Mouse (Mus musculus) neural tube, embryonic 10.5 days (tissue): ENCODE measurements at regions not wholly inside any gene's neighbourhood (a gene's known extent, or its start where the extent isn't known, plus 50 kb on each side); places are given as distances from the start of the nearest gene placed in this dataset.

Experiments
- DNase-seq: peaks from one replicate; pipeline ENCODE4 v3.0.0-alpha.2; 2017; ENCODE audit warnings: low spot score; ENCODE audit errors: extremely low spot score

DNA sequence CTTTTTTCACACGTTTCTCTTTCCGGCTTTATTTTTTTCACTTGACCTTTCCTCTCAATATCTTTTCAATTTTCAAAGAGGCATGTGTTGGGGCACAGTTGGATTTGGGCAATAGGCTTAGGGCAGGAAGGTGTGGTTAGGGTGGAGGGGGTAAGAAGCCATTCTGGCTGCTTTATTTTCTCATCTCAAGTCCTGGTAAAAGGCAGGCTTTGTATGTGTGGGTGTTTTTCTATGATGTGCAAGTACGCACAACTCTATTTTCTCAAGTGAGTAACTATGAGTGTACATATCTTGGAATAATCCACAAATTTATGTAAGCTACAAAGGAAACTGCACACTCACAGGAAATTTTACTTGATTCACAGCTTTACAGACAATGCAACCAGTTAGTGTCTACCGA lies 121.5 kb upstream of the Ifne start:
- no peak for DNase-seq

DNA sequence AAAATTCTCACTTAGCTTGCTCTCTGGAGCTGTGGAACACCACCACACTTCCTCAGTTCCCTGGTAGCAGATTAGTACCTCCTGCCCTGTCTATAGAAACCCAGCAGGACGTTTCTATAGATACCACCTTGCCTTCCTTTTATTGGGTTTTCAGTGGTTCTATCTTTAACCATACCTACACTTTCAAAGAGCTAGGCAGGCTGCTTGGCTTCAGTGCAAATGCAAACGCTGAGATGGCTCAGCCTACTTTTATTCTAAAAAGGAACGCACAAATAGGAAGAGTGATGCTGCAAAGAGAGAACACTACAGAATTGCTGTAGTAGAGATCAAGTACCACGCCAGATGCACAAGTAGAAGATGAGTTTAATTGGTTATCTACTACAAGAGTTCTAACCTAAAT lies 120.9 kb upstream of the Ifne start:
- DNase-seq, result no peak

DNA sequence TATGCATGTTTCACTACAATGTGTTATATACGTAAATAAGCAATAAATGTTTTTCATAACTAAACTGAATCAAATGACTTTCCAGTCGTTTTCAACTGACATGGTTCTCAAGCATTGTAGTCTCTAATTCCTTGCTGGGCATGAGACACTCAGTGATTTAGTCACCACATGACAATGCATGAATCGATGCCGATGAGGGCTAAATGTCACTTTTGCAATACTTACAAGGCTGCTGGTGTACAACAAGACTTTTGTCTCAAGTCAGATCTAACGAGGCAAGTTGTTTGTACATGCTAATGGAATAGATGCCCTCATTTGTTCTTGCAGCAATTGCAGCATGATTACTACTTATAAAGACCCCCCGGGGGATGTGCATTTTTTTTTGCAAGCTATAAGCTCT lies 120.2 kb upstream of the Ifne start:
- no peak for DNase-seq

DNA sequence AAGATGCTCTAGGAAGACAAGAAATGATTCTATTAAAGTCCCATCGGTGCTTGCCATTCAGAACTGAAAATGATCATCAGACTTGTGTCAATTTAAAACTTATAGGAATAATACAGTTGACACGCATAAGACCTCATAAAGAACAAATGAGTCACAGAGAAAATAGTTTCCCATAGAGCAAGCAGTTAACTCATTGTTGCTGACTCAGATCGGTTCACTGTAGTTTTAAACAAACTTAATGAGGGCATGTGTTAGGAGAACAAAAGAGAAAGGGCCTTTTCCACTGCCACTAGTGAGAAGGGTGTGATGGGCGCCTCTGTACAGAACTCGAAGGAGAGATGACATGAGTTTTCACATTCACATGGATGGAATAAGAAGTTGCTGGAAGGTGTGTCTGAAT lies 118.3 kb upstream of the Ifne start:
- DNase-seq, result no peak

DNA sequence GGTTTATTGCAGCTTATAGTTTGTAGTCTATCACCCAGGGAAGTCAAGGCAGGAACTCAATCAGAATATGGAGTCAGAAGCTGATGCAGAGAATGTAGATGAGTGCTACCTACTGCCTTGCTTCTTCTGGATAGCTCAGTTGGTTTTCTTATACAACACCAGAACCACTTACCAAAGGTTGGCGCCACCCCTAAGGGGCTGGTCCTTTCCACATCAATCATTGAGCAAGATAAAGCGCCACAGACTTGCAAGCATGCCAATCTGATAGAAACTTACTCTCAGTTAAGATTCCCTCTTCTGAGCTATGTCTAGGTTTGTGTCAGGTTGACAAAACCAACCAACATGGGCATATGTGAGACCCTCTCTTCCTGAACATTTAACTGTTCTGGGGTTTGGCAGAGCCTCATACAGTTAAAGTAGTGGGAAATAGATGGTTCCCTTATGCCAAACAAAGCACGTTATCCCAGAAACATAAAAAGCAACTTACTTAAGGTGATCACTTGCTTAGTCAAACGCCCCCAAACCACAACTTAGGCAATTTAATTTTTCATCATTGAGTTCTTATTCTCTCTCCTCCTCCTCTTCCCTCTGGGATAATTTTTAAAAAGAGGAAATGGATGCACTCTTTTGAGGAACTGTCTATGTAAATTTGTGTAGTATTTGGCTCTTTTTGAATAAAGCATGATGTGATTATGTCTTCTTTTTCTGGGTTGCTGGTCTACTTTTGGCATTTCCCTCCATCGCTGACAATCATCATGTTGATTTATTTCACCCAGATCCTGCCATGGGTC lies 115.3 kb upstream of the Ifne start:
- no peak for DNase-seq

DNA sequence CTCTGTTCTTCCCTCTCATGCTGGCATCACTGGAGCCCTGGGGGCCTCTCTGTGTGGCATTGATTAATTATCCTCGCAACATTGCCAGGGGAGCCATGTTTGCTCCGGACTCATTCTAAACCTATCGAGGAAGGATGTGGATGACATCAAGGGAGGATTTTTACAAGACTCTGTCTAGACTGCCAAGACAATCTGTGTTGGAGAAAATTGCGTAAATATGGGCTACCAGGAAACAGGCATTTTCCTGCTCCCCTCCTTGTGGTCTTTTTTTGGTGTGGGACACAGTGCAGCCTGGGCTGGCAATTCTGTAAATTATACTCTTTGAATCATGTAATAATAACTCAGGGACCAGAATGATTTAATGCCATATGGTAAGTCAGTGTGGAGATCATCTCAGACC lies 114.5 kb upstream of the Ifne start:
- no peak for DNase-seq

DNA sequence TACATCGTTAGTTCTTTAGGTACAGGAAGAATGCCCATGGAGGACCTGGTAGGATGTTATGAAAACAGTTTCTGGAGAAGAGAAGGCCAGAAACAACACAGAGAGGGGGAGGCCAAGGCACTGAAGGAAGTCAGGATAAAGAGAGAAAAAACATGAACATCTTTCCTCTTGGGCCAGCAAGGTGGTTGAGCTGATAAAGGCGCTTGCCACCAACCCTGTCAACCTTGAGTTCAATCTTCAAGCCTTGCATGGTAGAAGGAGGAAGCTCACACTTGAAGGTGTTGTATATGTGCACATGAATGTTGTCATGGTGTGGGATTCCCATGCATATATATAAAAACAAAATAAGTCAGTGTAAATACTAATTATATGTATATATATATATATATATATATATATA lies 112.5 kb upstream of the Ifne start:
- DNase-seq, result no peak

DNA sequence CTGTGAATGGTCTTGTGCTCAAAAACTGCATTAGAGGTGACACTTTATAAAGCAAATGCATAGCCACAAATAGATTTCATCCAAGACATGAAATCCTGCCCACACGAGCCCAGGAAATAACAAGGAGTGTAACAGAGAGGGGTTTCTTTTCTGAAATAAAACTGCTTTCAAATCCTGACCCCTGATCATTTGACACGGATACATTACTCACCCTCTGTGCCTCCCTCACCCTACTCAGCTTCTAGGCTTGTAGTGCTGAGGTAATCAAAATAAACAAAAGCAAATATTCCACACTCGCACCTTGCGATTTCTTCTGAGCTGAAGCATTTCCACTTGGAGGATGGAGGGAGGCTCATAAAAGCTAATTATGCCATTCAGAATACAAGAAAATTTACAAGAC lies 108.4 kb upstream of the Ifne start:
- no peak for DNase-seq

DNA sequence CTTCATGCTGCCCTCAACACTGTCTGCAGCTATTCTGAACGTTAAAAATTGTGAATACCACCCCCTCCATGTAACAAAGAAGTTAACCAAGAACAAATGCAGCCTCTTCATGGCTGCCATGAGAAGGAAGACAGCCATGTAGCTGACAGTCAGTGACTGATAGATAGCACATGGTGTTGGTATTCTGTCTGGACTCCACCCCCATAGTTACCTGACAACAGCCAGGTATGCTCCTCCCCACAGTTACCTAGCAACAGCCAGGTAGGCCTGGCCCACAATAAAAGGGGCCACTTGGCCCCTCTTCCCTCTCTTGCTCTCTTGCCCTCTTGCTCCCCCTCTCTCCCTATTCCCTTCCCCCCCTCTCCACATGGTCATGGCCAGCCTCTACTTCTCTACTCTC lies 107.1 kb upstream of the Ifne start:
- DNase-seq, result no peak

DNA sequence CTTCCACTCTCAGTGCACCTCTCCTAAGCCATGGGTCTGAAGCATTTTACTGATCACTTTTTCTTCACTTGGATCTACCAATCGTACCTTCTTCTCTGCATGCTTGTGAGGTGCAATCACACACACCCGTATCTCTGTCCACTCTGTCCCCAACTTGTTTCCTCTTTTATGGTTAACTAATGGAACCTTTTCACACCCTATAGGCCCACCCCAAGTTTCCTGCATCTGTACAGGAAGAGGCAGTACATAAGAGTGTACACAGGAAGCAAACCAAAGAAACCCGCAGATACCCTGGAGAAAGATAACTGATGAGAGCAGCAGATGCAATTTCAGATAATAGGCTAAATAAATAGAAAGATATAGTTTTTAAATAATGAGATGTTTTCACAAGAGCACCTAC lies 102.5 kb upstream of the Ifne start:
- no peak for DNase-seq

DNA sequence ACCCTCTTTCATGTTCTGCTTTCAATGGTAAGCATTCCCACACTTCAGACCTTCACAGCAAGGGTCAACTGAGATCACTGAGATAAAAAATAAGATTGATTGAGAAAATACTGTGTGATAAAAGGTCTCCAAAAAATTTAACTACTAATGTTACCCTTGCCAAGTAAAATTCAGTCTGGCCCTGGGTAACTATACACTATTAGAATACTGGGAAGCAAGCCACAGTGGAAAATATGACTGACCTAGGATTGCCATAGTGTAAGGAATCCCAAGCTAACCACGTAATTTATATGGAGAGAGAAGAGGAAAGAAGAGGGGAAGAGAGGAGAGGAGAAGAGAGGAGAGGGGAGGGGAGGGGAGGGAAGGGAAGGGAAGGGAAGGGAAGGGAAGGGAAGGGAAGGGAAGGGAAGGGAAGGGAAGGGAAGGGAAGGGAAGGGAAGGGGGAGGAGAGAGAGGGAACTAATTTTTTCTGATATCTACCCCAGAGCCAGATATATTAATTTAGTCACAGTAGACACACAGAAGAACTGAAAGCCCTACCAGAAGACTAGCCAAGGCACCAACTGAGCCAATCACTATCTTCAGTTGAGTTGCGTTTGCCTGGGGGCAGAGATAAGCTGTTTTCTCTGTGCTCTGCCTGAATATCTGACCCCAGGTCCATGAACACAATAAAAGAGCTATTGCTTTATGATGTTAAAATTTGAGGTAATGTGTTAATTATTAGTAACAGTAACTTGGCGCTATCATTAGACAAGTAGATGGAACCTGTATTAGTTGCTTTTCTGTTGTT lies 97.3 kb upstream of the Ifne start:
- DNase-seq, result no peak

DNA sequence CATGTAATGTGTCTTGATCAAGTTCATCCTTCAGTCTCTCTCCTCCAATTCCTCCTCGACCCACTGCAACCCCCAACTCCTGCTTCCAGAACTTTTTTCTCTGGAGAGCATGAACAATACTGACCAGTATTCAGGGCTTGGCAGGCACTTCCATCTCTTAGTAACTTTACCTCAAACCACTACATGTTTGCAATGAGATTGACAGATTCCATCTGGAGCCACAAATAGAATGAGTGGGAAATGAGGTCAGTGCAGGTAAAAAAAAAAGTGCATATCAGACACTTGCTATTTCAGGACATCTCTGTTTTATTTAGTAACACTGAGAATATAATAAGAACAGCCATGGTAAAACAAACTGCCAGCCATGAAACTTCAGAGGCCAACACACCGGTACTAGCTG lies 94.5 kb upstream of the Ifne start:
- no peak for DNase-seq

DNA sequence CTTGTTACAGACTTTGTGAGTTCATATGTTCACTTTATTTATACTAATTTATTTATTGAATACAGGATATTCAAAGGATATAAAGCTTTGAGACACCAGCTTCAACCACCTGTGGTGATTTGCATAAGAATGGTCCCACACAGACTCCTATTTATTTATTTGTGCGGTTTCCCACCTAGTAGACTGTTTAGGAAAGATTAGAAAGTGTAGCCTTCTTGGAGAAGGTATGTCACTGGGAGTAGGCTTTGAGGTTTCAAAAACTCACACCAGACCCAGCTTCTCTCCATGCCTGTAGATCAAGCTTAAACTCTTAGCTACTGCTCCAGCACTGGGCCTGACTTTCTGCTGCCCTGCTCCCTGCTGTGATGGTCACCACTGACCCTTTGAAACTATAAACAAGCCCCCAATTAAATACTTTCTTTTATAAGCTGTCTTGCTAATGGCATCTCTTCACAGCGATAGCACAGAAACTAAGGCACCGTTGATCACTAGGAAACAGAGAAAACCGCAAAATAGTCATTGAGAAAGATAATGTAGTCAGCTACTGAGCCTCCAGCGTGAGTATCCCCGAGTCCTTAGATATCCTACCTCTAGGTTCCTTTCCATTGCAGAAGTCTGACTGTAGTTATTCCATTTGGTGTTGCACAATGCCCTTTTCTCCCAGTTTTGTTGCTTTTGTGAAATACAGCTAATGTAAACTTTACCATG lies 89.3 kb upstream of the Ifne start:
- no peak for DNase-seq

DNA sequence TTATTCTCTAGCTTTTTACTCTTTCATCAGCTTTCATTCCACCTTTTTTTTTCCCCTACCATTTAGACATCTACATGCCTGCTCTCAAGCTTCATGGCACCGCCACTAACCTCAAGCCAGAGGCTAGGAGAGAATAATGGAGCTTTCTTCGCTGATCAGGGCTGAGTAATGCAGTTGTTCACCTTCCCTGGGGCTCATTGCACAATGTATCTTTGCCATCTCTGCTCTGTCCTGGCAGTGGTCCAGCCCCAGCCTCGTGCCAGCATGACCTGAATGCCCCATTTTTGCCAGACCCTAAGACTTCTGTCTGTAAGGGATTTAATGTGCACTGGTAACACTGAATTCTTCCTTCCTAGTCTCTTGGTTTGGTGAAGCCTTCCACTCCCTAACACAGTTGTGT lies 79.6 kb upstream of the Ifne start:
- no peak for DNase-seq

DNA sequence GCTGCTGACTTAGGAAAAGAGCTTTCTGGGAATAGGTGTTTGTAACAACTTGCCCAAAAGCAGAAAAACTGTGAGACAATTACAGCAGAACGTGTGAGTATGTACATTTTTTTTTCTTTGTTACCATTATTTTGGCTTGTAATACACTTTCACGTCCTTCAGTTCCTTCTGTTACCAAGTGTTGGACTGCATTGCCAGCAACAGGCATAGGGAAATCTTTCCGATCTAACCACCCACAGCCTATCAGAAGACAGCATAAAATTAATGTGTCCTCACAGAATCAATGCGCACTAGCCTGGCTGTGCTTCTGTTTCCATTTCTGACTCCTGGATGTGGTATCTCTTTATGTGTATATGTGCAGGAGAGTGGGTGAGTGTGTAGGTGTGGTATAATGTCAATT lies 76.6 kb upstream of the Ifne start:
- no peak for DNase-seq

DNA sequence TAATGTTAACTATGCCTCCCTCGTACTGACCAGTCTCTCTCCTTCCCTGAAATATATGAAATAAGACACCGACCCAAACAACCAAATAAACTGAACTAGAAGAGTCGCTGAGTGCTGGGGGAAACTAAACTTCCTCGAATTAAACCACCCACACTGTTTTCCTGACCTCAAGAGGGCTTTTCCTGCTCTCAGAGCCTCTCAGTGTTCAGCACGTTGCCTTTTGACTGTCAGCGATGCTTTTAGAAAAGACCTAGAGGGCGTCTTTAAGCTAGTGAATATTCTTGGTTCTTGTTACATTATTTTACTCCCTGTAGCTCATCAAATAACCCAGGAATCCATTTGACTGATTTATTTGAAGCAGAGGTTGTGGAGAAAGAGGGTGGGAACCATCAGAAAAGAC lies 76.2 kb upstream of the Ifne start:
- no peak for DNase-seq

DNA sequence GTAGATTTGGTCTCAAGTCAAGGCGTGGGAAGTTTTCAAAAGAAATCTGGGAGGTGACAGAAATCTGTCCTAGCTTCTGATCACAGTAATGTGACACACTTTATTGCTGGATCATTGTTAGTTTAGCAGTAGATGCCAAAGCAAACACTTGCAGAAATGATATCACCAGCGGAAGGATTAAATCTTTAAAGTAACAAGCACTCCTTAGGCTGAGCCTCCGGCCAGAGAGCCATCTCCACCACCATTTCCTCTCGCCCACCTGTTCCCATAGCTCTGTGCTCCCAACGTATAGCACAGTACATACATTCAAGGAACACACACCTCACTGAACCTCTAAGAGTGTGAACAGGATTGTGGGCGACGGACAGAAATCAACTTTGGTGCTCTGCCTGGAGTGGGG lies 75.6 kb upstream of the Ifne start:
- DNase-seq, result no peak

DNA sequence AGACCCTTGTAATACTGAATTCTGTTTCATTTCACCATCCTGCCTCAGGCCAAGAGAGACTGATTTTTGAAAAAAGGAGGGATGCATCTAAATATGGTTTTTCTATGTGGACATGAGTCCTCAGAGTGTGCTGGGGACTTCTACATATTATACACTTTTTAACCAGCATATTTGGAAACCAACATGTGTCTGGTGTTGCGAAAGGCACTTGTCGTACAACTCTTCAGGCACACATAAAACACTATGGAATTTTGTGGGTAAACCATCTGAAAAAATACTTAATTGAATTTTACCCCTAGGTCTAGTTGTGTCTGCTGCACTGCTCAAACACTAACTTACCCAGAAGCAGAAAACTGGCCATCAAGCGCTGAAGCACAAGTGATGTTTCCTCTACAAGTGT lies 74.0 kb upstream of the Ifne start:
- no peak for DNase-seq

DNA sequence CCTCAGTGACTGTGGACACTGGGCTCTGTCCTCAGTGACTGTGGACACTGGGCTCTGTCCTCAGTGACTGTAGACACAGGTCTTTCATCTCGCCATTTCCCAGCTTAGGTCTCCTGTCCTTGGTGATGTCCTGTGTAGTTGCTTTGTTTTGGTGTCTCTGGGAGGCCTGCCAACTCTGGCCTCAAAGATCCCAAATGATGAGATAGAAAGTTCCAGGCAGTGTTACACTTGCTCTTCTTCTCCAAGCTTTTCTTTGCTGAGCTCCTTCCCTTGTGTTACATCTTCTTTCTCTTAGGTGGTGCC lies 71.0 kb upstream of the Ifne start:
- DNase-seq, result no peak

DNA sequence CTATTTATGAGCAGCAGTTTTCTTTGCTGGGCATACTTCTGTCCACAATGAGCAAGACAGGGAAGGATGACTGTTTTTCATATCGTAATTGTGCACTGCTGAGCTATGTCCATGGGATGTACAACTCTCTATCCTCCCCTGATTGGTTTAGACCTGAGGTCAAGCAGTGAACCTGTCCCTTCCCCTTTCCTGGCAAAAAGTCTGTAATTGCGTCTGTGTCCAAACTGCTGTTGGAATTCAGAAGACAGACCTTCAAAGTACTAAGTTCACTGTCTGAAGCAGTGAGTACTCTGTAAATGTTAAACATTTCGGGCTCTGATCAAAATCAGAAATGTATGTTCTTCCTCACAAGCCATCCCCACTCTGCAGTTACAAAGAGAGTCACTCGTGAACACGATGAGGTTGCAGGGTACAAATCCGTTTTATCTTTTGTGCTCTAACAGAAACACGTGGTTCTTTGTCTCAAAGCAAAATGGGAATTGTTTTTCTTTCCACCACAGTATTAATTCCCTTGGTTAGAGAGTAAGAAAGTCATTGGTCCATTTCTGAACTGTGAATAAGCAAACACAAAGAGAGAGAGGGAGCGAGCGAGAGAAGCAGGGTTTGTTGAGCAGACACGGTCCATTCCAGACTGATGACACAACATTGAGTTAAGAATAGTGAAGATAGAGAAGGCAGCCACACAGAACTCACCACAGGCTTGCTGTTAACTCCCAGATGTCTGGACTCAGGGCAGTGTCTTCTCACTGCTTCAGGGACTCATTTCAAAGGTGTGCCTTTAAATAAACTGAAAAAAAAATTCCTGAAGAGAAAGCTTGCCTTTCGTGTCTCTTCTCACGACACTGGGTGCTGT lies 70.4 kb upstream of the Ifne start:
- DNase-seq, result no peak

DNA sequence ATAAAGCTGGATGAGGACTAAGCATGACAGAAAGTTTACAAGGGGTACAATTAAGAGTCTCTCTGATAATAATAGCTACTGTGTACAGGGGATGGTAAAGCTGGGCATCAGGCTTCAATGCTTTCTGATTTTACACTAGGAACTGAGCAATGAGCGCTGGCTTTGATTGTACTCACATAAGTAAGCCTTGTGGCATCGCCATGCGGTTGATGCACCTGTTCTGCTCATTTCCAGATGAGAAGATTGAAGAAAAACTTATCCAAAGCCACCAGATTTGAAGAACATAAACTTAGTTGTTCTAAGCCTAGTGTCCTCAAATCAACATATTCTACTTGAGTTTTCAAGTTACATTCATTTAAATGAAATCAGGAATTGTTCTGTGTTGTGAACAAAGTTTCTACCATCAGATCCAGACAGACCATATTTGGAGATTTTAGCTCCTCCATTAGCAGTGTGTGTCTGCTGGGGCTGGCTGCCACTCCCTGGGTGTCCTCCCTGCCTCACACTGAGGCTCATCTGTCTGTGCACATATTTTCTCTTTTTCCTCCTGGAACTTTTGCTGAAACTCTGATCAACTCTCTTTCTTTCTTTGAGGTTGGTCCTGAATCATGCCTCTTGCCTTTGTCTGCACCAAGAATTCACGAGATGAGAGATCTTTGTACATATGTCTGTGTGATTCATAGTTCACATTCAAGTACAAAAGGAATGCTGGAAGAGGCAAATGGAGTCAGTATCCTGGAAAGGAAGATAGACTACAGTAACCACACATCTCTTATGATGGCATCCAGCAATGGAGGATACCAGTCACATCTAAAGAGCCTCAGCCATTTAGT lies 68.2 kb upstream of the Ifne start:
- DNase-seq, result no peak
